Mouse (Mus musculus): ENCODE results near the gene Ddah2. TPM values are rescaled to one million over a fixed set of nuclear protein-coding genes. Genes with fewer than 3 reads are reported as not detected.
A peak's percentile ranks its signal among the peaks of the same experiment; 100 is the strongest.

Ddah2 gene
- total and polyA plus RNA-seq, 2 experiments from 2014 or later = 204 to 210 TPM

- H3K9me3 ChIP-seq (ENCODE audit: low read length) = no peaks in the 10 kb centered on the region
These were observed 17.8 kb downstream of the Ddah2 start, which contains the start of gene Ly6g6e for GRCm38 (mm10) chr17:35076507-35077176. Gene Ly6g6e, plus strand, starts transcription at chr17:35076902.

GRCm38 (mm10) chr17:35077285-35077684, 18.4 kb downstream of the Ddah2 start:
- H3K27me3 ChIP-seq (ENCODE audit: insufficient read depth, low read length) = no peaks in the 10 kb centered on the region
- WGBS = 40% methylated on average over 2 of the region's 2 CpGs
- no peaks in the 10 kb centered on the region for H3K4me1 ChIP-seq (ENCODE audit: insufficient read depth, low read length)
- no peak for DNase-seq (ENCODE audit: low spot score)
- TF ChIP-seq CTCF (IDR thresholded peaks at IDR 0.05) = no peak
- no peaks in the 10 kb centered on the region for H3K9me3 ChIP-seq (ENCODE audit: low read length)
- no peak for ATAC-seq (ENCODE audit: low FRiP score)
- no peak overlapping the region for H3K9ac ChIP-seq (replicated peaks; ENCODE audit: low read length, poor library complexity, severe bottlenecking)
- peak overlapping the region; percentile 35 for H3K4me2 ChIP-seq (ENCODE audit: low read depth, low read length, poor library complexity, severe bottlenecking)
- H3K4me3 ChIP-seq (ENCODE audit: low read depth, low read length) = peak overlapping the region; percentile 18; the same call in 1 of the 2 replicates
- no peaks in the 10 kb centered on the region for H3K36me3 ChIP-seq (ENCODE audit: insufficient read depth, low read length)
- H3K27ac ChIP-seq (ENCODE audit: low read depth, low read length) = no peak overlapping the region

More at GRCm38 (mm10) chr17:35076507-35077176, 17.8 kb downstream of the Ddah2 start, which contains the start of gene Ly6g6e:
- no peak within 1 kb of the TSS for H3K27ac ChIP-seq (ENCODE audit: low read depth, low read length)
- ATAC-seq (ENCODE audit: low FRiP score) = no peak
- no peak within 1 kb of the TSS for H3K9ac ChIP-seq (replicated peaks; ENCODE audit: low read length, poor library complexity, severe bottlenecking)
- peak within 1 kb of the TSS; percentile 18; the same call in 1 of the 2 replicates for H3K4me3 ChIP-seq (ENCODE audit: low read depth, low read length)
- no peak for TF ChIP-seq CTCF (IDR thresholded peaks at IDR 0.05)
- peak within 1 kb of the TSS; percentile 35 for H3K4me2 ChIP-seq (ENCODE audit: low read depth, low read length, poor library complexity, severe bottlenecking)
- no peak for DNase-seq (ENCODE audit: low spot score)
- no peaks in the 10 kb centered on the region for H3K27me3 ChIP-seq (ENCODE audit: insufficient read depth, low read length)
- H3K4me1 ChIP-seq (ENCODE audit: insufficient read depth, low read length) = no peaks in the 10 kb centered on the region
- WGBS = 40% methylated on average over 10 of the region's 10 CpGs
- no peaks in the 10 kb centered on the region for H3K36me3 ChIP-seq (ENCODE audit: insufficient read depth, low read length)

- peak; percentile 57 for TF ChIP-seq CTCF (IDR thresholded peaks at IDR 0.05)
- peak within 1 kb of the TSS; percentile 18; the same call in 1 of the 2 replicates for H3K4me3 ChIP-seq (ENCODE audit: low read depth, low read length)
- H3K4me2 ChIP-seq (ENCODE audit: low read depth, low read length, poor library complexity, severe bottlenecking) = peak within 1 kb of the TSS; percentile 35
- no peaks in the 10 kb centered on the region for H3K27me3 ChIP-seq (ENCODE audit: insufficient read depth, low read length)
- no peaks in the 10 kb centered on the region for H3K36me3 ChIP-seq (ENCODE audit: insufficient read depth, low read length)
- 12% methylated on average over 14 of the region's 14 CpGs for WGBS
- no peak within 1 kb of the TSS for H3K27ac ChIP-seq (ENCODE audit: low read depth, low read length)
- ATAC-seq (ENCODE audit: low FRiP score) (peak; percentile 58; the same call in 1 of the 2 replicates), DNase-seq (ENCODE audit: low spot score) (peak; percentile 18)
- H3K4me1 ChIP-seq (ENCODE audit: insufficient read depth, low read length) = no peaks in the 10 kb centered on the region
- H3K9ac ChIP-seq (replicated peaks; ENCODE audit: low read length, poor library complexity, severe bottlenecking) = no peak within 1 kb of the TSS
- H3K9me3 ChIP-seq (ENCODE audit: low read length) = no peaks in the 10 kb centered on the region
These were observed 19.0 kb downstream of the Ddah2 start, which contains the start of gene Ly6g6d for GRCm38 (mm10) chr17:35077786-35078233. Gene Ly6g6d, minus strand, starts transcription at chr17:35078065.

- DNase-seq (ENCODE audit: low spot score) (no peak), ATAC-seq (ENCODE audit: low FRiP score) (no peak)
- H3K9ac ChIP-seq (replicated peaks; ENCODE audit: low read length, poor library complexity, severe bottlenecking) = no peak overlapping the region
- no peak overlapping the region for H3K4me3 ChIP-seq (ENCODE audit: low read depth, low read length)
- no peaks in the 10 kb centered on the region for H3K4me1 ChIP-seq (ENCODE audit: insufficient read depth, low read length)
- no peaks in the 10 kb centered on the region for H3K27me3 ChIP-seq (ENCODE audit: insufficient read depth, low read length)
- WGBS = 62% methylated on average over 9 of the region's 9 CpGs
- H3K36me3 ChIP-seq (ENCODE audit: insufficient read depth, low read length) = no peaks in the 10 kb centered on the region
- H3K9me3 ChIP-seq (ENCODE audit: low read length) = no peaks in the 10 kb centered on the region
- no peak overlapping the region for H3K4me2 ChIP-seq (ENCODE audit: low read depth, low read length, poor library complexity, severe bottlenecking)
- no peak for TF ChIP-seq CTCF (IDR thresholded peaks at IDR 0.05)
- H3K27ac ChIP-seq (ENCODE audit: low read depth, low read length) = no peak overlapping the region
These were observed 20.9 kb downstream of the Ddah2 start for GRCm38 (mm10) chr17:35079778-35080177.

- ATAC-seq (ENCODE audit: low FRiP score) = no peak
- no peak for DNase-seq (ENCODE audit: low spot score)
- Histone ChIP-seq H3K27ac (ENCODE audit: low read depth, low read length) (no peak overlapping the region), H3K9me3 (ENCODE audit: low read length) (no peaks in the 10 kb centered on the region), H3K4me3 (ENCODE audit: low read depth, low read length) (no peak overlapping the region), H3K9ac (replicated peaks; ENCODE audit: low read length, poor library complexity, severe bottlenecking) (no peak overlapping the region), H3K4me1 (ENCODE audit: insufficient read depth, low read length) (no peaks in the 10 kb centered on the region), H3K27me3 (ENCODE audit: insufficient read depth, low read length) (no peaks in the 10 kb centered on the region), H3K36me3 (ENCODE audit: insufficient read depth, low read length) (no peaks in the 10 kb centered on the region), H3K4me2 (ENCODE audit: low read depth, low read length, poor library complexity, severe bottlenecking) (no peak overlapping the region)
- 70% methylated on average over 6 of the region's 6 CpGs for WGBS
- no peak for TF ChIP-seq CTCF (IDR thresholded peaks at IDR 0.05)
These were observed 21.4 kb downstream of the Ddah2 start for GRCm38 (mm10) chr17:35080248-35080647.

GRCm38 (mm10) chr17:35080710-35081109, 21.9 kb downstream of the Ddah2 start:
- no peaks in the 10 kb centered on the region for H3K9me3 ChIP-seq (ENCODE audit: low read length)
- DNase-seq (ENCODE audit: low spot score) = no peak
- H3K4me3 ChIP-seq (ENCODE audit: low read depth, low read length) = no peak overlapping the region
- H3K27ac ChIP-seq (ENCODE audit: low read depth, low read length) = no peak overlapping the region
- H3K4me2 ChIP-seq (ENCODE audit: low read depth, low read length, poor library complexity, severe bottlenecking) = no peak overlapping the region
- H3K36me3 ChIP-seq (ENCODE audit: insufficient read depth, low read length) = no peaks in the 10 kb centered on the region
- ATAC-seq (ENCODE audit: low FRiP score) = no peak
- no peaks in the 10 kb centered on the region for H3K4me1 ChIP-seq (ENCODE audit: insufficient read depth, low read length)
- TF ChIP-seq CTCF (IDR thresholded peaks at IDR 0.05) = no peak
- no peak overlapping the region for H3K9ac ChIP-seq (replicated peaks; ENCODE audit: low read length, poor library complexity, severe bottlenecking)
- 81% methylated on average over 4 of the region's 4 CpGs for WGBS
- no peaks in the 10 kb centered on the region for H3K27me3 ChIP-seq (ENCODE audit: insufficient read depth, low read length)

All from midbrain, postnatal 0 days (tissue).